Mouse (Mus musculus): ENCODE measurements around the gene AA986860.

AA986860 gene

GRCm38 (mm10) chr1:130775691-130776331 lies 44.0 kb downstream of the AA986860 start:
- no peak for DNase-seq (ENCODE audit: low read depth, low spot score)

- no peak for DNase-seq (ENCODE audit: low read depth, low spot score)
Measured at GRCm38 (mm10) chr1:130776645-130777044, 44.9 kb downstream of the AA986860 start.

GRCm38 (mm10) chr1:130779867-130780266 lies 48.1 kb downstream of the AA986860 start:
- no peak for DNase-seq (ENCODE audit: low read depth, low spot score)

- DNase-seq (ENCODE audit: low read depth, low spot score): no peak
Measured at GRCm38 (mm10) chr1:130784054-130784453, 52.3 kb downstream of the AA986860 start.

- DNase-seq (ENCODE audit: low read depth, low spot score): no peak
Measured at GRCm38 (mm10) chr1:130787001-130787400, 55.2 kb downstream of the AA986860 start.

GRCm38 (mm10) chr1:130789512-130790451 lies 58.0 kb downstream of the AA986860 start:
- no peak for DNase-seq (ENCODE audit: low read depth, low spot score)
